Mouse (Mus musculus) left cerebral cortex, postnatal 36 days (tissue): ENCODE results near the gene Tmem95. TPM values are rescaled to one million over a fixed set of nuclear protein-coding genes. Genes with fewer than 3 reads are reported as not detected.
"Not testable (repeated sequence)": the region's sequence is repeated elsewhere in the genome, so short reads cannot be mapped to it uniquely, and the experiment has no call there.

ENCODE experiments used
- DNase-seq, 2 experiments: peaks; one replicate each; pipeline ENCODE4 v3.0.0; 2021 to 2022; ENCODE audit warnings: low spot score in 2 of 2, mixed read lengths in 1 of 2
- intact Hi-C: fragments of 180-260 bp; cut with DNase I; formaldehyde crosslinking; loops from one replicate; pipeline ENCODE4 v1.15.1; 2025
- total RNA-seq, 2 experiments: library from RNA; stranded (reverse); gene quantifications; 2 replicates each; pipeline ENCODE4 v1.2.3; 2021

The Tmem95 gene
- total RNA-seq, result not detected

DNA sequence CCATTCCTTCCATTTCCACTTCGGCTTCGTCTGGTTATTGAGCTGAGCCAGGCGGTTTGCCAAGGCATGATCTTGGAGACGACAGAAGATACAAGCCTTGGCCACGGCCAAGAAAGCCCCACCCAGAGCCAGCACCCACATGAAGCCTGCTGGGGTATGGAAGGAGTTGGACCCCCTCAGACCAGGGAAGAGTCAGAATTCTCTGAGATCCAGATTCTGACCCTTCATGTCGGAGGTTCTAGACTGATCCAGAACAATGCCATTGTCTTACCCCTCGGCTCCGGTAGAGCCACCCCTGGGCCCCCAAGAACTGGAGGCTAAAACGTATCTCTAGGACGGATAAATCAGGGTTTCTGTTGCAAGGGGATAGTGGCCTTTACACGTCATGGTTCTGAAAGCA, at the start of gene Tmem95:
TSS of gene Tmem95 (minus strand) at position 141 of the 400 bp plus-strand sequence.
- intact Hi-C loops, result loop anchor here (5.0 kb wide), 1 partner anchor 76 kb away; the partner anchor contains the start of gene Fgf11
- no peak for DNase-seq

DNA sequence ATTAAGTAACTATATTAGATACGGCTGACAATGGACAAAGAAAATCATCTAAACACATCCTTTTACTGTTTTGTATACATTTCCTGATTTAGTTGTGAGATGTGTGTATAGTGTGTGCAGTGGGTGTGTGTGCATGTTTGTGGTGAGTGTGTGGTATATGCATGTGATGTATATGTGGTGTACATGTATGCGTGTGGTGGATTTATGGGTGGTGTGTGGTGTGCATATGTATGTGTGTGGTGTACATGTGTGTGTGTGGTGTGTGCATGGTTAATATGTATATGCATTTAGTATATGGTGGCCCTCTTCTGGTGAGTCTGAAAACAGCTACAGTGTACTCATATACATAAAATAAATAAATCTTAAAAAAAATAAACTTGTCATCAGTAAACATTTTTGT, 49.7 kb upstream of the Tmem95 start:
- intact Hi-C loops, result no loop called here
- DNase-seq, result no peak

DNA sequence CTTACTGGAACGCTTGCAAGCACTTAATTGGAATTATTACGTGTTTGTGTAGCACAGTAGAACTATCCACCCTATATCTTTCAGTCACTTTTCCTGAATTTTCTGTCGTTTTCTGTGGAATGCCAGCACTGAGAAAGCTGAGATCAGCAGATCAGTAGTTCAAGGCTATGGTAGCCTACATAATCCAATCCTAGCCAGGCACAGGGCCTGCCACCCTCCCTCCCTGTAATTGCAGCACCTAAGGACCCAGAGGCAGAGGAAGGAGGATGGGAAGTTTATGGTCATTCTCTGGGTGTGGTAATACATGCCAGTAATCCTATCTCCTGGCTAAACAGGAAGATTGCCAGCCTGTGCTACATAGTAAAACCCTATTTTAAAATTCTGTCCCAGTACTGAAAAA, 45.0 kb upstream of the Tmem95 start:
- intact Hi-C loops, result no loop called here
- DNase-seq, result no peak

DNA sequence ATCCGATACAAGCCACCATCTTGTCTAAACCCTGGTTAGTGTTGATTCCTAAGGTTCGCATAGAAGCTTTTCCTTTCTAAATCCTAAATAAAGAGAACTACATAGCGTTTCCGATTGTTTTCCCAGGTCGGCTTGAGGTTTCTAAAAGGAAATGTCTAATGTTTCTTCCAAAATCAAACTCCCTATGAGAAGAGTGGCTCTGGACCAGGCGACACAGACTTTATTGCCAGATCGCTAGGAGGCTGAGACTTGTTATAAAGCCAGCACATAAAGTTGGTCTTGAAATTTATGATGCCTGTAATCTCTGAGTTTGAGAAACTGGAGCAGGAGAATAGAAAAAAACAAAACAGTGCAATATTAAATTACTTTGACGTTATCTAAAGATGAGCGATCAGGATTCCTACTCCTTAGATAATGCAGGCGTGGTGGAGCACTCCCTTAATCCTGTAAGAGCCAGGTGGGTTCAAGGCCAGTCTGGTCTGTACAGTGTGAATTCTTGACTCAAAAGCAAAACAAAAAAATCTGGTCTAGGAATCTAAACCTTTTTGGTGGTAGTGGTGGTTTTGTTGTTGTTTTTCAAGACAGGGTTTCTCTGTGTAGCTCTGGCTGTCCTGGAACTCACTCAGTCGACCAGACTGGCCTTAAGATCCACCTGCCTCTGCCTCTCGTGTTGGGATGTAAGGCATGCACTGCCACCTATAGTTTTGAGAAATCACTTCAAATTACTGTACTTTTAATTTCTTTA, 44.4 kb upstream of the Tmem95 start:
- intact Hi-C loops, result no loop called here
- DNase-seq, result no peak

DNA sequence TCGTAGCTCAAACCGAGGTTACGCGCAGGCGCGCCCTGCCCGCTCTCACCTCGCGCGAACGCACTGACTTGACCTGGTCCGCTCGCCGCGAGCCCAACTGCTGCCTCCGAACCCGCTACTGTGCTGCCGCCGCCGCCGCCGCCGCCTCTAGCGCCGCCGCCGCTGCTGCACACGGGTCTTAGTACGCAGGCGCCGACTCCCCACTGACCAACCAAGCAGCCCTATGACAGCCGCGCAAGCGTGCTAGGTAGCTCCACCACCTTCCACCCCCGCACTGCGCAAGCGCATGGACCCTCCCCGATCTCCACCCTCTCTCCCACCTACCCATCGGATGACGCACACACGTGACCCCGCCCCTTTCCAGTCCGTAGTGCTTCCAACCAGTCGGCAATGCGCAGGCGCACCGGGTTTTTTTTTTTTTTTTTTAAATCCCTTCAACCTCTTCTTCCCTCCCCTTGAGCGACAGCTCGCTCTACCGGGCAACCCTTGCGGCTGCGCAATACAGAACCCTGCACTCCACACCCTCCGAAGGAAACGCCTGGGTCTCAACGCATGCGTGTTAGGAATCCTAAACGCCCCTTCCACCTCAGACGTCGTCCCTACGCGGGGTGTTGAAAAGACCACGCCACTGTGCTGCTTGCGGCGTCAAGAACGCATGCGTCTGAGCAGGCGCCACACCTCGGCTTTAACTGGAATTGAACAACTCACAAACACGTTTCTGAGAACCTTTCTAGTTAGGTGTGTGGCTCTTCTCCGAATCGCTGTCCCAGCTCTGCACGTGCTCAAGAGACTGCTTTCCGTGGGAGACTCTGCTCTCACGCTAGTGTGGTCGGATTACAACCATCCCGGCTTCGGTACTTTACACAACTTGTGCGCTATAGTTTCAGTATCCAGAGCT, 43.5 kb upstream of the Tmem95 start, which contains the start of gene Eif5a:
TSS of gene Eif5a (minus strand) at position 845 of the 898 bp plus-strand sequence.
- peak; percentile 100 for DNase-seq
- intact Hi-C loops, result loop anchor here (1.0 to 2.0 kb wide), 2 partner anchors 20 to 59 kb away; partner anchors contain the start of genes Ctdnep1 and Neurl4

DNA sequence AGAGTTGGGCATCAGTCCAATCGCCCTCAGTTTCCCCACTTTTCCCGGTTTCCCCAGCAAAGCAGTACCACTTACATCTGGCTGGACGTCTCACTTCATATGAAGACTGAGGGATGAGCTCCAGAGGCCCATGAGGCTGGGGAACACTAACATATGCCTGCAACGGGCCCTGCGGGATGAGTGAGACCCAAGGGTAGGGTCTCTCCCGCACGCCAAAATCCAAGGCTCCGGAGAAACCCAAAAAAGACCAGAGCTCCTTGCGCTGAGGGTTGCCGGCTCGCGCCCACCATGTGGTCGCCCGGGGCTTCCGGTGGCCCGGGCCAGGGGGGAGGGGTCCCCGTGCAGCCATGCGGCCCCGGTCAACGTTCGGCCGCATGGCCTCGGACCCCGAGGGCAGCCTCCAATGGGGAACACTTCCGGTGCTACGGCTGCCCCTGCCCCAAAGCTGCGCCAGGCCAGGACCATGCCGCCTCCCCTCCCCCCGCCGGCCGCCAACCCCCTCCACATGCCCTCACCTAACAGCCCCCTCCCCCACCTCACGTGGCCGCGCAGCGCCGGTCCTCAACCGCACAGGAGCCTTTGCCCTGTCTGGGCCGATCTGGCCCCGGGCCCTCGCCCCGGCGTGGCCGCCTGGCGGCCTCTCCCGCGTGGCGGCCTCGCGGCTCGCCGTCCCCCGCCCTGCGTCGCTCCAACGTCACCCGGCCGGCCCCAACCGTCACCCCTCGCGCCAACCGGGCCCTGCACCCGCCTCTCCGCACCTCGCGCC, 42.6 kb upstream of the Tmem95 start:
- intact Hi-C loops, result loop anchor here (1.0 to 2.0 kb wide), 2 partner anchors 19 to 60 kb away; partner anchors contain the start of genes Ctdnep1 and Neurl4
- peak in 1 of 2 experiments; percentile 36 for DNase-seq

DNA sequence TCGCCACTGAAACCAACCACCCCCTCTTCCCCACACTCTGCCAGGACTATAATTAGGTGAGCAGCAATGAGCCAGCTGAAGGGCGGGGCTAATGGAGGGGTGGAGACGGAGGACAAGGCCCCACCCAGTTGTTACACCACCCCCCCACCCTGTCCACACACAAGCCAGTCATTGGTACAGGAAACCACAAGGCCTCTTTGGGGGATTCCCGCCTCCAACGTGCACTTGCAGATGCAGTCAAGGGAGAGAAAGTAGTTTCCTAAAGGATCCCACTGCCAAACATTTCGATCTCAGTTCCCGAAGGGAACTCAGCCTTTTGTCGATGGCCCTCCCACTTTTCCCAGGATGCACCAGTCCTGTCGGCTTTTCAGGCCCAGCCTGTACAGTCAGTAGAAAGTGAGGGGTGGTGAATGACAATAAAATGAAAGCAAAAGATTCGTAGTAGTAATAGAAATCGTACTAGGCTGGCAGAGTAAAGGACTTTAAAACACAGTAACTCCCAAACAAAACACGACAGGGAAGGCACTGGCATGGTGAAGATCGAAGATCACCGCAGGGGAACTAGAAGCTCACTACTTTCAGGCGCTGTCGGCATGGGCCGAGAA, 41.9 kb upstream of the Tmem95 start:
- intact Hi-C loops, result loop anchor here (2.0 kb wide), 1 partner anchor 61 kb away; the partner anchor contains the start of gene Ctdnep1

DNA sequence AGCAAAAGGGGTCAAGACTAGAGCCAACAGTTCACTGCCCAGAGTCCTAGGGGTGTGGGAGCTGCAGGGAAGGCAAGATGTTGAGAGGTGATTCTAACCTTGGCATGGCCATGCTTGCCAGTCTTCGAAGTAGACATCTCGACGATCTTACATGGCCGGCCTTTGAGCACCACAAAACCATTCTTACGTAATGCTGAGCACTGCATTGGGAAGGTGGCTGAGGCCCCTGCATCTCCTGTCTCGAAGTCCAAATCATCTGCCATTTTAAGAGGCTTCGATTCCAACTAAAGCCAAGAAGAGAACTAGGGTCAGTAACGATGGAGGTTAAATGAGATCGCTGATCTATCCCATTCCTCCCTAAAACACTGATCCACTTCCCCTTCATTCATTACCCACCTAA, 41.2 kb upstream of the Tmem95 start:
- intact Hi-C loops, result no loop called here
- no peak for DNase-seq

More for the DNA sequence above, 41.9 kb upstream of the Tmem95 start:
- peak in 1 of 2 experiments; percentile 59 for DNase-seq

DNA sequence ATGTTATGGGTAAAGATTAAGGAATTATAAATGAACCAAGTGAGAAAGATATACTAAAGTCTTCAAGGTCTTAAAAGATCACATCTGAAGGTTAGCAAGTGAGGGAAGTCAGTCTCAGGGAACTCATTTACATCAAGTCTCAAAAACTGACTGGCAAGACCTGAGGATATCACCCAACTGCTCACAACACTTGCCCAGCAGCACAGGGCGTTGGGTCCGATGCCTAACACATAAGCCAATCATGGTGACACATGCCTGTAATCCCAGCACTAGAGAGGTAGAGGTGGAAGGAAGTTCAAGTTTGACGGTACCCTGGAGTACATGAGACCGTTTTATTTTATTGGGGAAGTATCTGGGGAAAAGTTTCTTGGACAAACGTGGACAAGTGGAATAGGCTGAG, 40.3 kb upstream of the Tmem95 start:
- no peak for DNase-seq
- intact Hi-C loops, result no loop called here

DNA sequence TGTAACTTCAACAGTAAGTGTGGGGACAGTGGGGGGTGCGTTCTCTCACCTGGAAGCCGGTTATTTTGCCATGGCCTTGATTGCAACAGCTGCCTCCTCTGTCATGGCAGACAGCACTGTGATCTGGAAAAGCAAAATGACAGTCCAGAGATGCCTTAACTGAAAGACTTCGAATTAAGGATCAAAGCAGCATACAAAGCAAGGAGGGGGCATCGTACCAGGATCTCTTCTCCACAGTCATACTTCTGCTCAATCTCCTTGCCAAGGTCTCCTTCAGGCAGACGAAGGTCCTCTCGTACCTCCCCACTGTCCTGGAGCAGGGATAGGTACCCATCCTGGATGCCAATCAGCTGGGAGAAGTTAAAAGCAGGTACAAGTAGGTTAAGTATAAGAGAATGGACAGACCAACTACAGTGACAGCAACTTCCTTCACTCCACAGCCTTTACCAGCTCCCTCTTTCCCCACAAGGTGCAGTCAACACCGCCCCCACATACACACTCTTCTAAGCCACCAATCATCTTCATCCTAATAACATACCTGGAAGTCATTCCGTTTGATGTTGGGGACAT, 39.6 kb upstream of the Tmem95 start:
- intact Hi-C loops, result no loop called here
- no peak for DNase-seq

DNA sequence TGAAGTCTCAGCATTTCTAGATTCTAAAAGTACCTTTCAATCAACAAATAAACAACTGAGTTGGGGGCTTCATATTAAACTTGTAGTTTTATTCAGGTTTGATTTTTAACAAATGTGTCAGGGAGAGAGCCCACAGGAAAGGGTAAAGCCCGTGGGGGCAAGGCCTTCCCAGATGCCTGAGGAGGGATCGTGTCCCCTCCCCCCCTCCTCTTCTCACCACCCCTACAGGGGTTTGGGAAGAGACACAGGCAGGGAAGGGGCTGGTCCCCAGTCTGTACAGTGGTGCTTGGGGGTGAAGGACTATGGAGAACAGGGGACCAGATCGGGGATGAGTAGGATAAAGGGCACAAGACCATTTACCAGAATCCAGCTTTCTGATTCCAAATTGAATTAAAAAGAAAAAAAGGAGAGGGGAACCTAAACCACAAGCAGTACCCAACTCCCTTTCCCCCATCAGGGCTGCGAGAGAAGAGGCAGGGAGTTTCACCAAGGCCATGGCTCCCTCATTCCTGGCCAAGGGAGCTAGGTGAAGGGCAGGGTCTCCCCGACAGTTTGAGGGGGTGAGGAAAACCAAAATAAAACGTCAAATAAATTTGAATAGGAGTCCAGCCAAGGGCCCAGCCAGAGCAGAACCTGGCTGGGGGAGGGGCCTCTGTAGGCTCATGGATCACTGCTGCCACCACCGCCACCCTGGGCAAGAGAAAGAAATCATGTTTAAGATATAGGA, 39.0 kb upstream of the Tmem95 start:
- intact Hi-C loops, DNase-seq: not testable (repeated sequence)

DNA sequence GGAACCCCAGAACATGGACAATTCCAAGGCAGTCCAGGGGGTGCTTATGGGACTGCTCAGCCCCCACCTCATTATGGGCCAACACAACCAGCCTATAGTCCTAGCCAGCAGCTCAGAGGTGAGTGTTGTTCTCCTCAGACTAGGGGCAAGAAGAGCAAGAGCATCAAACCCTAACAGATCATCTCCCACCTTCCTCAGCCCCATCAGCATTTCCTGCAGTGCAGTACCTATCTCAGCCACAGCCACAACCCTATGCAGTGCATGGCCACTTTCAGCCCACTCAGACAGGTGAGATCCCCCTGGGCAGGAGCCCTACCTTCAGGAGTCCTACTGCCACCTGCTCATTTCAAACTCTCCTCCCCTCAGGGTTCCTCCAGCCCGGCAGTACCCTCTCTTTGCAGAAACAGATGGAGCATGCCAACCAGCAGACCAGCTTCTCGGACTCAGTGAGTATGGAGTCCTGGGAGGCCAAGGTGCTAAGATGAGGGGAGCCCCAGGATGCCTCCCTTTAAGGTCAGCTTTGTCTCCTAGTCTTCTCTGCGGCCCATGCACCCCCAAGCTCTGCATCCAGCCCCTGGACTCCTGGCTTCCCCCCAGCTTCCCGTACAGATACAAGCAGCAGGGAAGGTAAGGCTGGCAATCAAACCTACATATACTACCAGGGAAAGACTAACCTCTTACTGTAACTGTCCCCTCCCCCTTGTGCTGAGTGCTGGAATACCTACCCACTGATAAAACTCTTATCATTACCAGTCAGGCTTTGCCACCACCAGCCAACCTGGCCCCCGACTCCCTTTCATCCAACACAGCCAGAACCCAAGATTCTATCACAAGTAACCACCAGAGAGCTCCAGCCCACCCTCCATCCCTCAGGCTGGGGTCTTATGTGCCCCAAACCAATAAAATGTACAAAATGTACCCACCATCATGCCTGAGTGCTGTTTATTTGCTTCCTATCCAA, 38.1 kb upstream of the Tmem95 start:
- no peak for DNase-seq
- intact Hi-C loops, result no loop called here

DNA sequence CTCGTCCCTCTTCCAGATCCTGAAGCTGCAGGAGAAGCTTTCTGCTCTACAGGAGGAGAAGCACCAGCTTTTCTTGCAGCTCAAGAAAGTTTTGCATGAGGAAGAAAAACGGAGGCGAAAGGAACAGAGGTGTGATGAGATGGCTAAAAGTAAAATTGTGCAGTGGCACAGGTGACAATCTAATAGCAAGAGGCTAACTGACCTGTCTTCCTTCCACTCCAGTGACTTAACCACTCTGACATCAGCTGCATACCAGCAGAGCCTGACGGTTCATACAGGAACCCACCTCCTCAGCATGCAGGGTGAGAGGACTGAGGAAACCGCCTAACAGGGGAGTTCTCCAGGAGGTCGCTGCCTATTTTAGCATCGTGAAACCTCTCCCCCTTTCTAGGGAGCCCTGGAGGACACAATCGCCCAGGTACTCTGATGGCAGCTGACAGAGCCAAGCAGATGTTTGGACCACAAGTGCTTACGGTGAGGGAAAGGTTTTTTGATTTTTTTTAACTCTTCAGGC, 37.2 kb upstream of the Tmem95 start:
- no peak for DNase-seq
- intact Hi-C loops, result no loop called here

DNA sequence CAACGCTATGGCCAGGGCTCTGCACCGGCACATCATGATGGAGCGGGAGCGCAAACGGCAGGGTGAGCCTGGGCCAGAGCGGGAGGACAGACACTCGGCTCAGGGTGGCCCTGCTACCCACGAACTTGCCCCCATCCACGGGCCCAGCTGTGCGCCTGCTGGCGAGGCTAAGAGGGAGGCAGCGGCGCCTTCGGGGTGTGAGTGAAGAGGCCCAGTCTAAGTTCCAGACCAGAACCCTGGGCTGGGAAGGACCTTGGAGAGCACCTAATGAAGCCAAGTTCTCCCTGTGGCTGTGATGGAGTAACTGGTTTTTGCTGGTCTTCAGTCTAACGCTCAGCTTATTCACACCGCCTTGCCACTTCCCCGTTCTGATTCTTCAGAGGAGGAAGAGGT, 36.5 kb upstream of the Tmem95 start:
- DNase-seq, result no peak
- intact Hi-C loops, result no loop called here

DNA sequence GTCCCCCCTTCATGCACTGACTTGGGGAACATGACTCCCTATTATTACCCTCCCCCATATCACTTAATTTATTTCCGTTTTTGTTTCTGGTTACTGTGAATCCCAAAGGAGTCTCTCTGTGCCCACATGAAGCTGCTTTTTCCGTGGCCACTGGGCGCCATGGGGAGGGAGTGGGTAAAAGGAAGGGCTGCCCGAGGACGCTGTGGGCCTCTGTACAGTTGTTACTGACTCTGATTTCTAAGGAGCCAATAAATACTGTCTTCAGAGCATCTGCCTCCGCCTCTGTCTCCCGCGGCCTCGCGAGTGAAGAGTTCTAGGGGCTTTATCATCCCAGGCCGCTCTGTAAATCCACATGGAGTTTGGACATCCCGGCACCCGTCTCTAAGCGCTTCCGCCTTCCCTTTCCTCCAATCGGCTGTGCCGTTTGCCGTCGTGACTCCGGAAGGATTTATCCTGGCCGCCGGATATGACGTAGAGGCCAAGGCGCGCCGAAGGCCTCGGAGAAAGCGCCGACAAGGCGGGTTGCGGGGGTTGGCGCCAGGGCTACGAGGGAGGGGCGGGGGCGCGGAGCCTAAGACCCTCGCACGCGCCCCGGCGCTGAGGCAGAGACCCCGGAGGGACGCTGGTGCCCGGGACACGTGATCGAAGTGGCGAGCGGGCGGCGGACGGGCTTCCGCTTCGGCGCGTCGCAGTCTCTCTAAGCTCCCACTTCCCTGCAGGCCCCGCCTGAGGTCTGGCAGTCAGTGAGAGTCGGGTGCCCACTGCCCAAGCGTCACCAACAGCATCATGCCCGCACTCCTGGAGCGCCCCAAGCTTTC, 35.9 kb upstream of the Tmem95 start, which contains the start of gene Gps2:
TSS of gene Gps2 (plus strand) at position 335 of the 818 bp plus-strand sequence.
- peak; percentile 96 for DNase-seq
- intact Hi-C loops, result no loop called here
